Mouse (Mus musculus) MEL (cell line): ENCODE measurements at regions not wholly inside any gene's neighbourhood (a gene's known extent, or its start where the extent isn't known, plus 50 kb on each side); places are given as distances from the start of the nearest gene placed in this dataset.

Experiments used
- DNase-seq: peaks from one replicate; pipeline ENCODE4 v3.0.0; 2011; ENCODE audit warnings: low read depth, low spot score
- H3K27ac ChIP-seq: 2 replicates; pipeline ENCODE4 v1.5.1; 2012; ENCODE audit warnings: low read depth, mild to moderate bottlenecking, control low read depth, low read length, moderate library complexity; ENCODE audit not compliant: control insufficient read depth
- H3K27me3 ChIP-seq, 2 experiments: fragments of 150-350 bp in 1 of 2; sonication (generic) in 1 of 2; 2 replicates each; pipeline ENCODE4 v1.6.1; 2012; ENCODE audit warnings: low read length in 2 of 2, mild to moderate bottlenecking in 2 of 2, improper control_type of control experiment in 1 of 2, moderate library complexity in 1 of 2; ENCODE audit not compliant: insufficient read depth in 2 of 2, control insufficient read depth in 1 of 2
- H3K36me3 ChIP-seq, 2 experiments: 2 replicates each; pipeline ENCODE4 v1.6.1; 2012 to 2014; ENCODE audit warnings: low read length in 2 of 2, improper control_type of control experiment in 1 of 2, inconsistent platforms in 1 of 2, mild to moderate bottlenecking in 1 of 2; ENCODE audit not compliant: insufficient read depth in 2 of 2, control insufficient read depth in 1 of 2
- H3K4me1 ChIP-seq, 2 experiments: fragments of 150-350 bp in 1 of 2; sonication (generic) in 1 of 2; 2 replicates each; pipeline ENCODE4 v1.6.1; 2012; ENCODE audit warnings: low read length in 2 of 2, improper control_type of control experiment in 1 of 2, mild to moderate bottlenecking in 1 of 2; ENCODE audit not compliant: insufficient read depth in 2 of 2, control insufficient read depth in 1 of 2
- H3K4me3 ChIP-seq, 2 experiments: fragments of 150-350 bp in 1 of 2; sonication (generic) in 1 of 2; 2 replicates each; pipeline ENCODE4 v1.5.1; 2012; ENCODE audit warnings: low read depth in 2 of 2, low read length in 2 of 2, mild to moderate bottlenecking in 2 of 2, moderate library complexity in 2 of 2, control low read depth in 1 of 2, improper control_type of control experiment in 1 of 2; ENCODE audit not compliant: control insufficient read depth in 1 of 2, insufficient read depth in 1 of 2
- H3K79me2 ChIP-seq: 2 replicates; pipeline ENCODE4 v1.6.1; 2012; ENCODE audit warnings: mild to moderate bottlenecking, low read length, moderate library complexity; ENCODE audit not compliant: control insufficient read depth, poor library complexity, insufficient read depth
- H3K9ac ChIP-seq: 2 replicates; pipeline ENCODE4 v1.6.1; 2012; ENCODE audit warnings: low read depth, mild to moderate bottlenecking, control low read depth, low read length, moderate library complexity; ENCODE audit not compliant: control insufficient read depth, poor library complexity, severe bottlenecking
- H3K9me3 ChIP-seq: fragments of 150-350 bp; sonication (generic); replicated peaks from 2 replicates; pipeline ENCODE4 v1.6.1; 2012; ENCODE audit warnings: mild to moderate bottlenecking, low read length, improper control_type of control experiment, moderate library complexity; ENCODE audit not compliant: insufficient read depth
- BHLHE40 ChIP-seq: IDR thresholded peaks from 2 replicates; pipeline ENCODE4 v1.6.1; 2012; ENCODE audit warnings: low read depth, mild to moderate bottlenecking, inconsistent platforms, low read length, improper control_type of control experiment, borderline replicate concordance
- CTCF ChIP-seq, 3 experiments: IDR thresholded peaks in 2 of 3; conservative IDR thresholded peaks in 1 of 3; 2 replicates each; pipeline ENCODE4 v1.5.1; 2011 to 2012; ENCODE audit warnings: low read length in 3 of 3, low read depth in 2 of 3, mild to moderate bottlenecking in 2 of 3, improper control_type of control experiment in 1 of 3, inconsistent platforms in 1 of 3, mixed read lengths in 1 of 3, moderate library complexity in 1 of 3; ENCODE audit not compliant: control insufficient read depth in 1 of 3, insufficient read depth in 1 of 3, poor library complexity in 1 of 3, severe bottlenecking in 1 of 3
- ELF1 ChIP-seq: IDR thresholded peaks from 2 replicates; pipeline ENCODE4 v1.6.1; 2014; ENCODE audit warnings: low read depth, mild to moderate bottlenecking, inconsistent platforms, low read length, improper control_type of control experiment, moderate library complexity
- EP300 ChIP-seq, 2 experiments: IDR thresholded peaks; 2 replicates each; pipeline ENCODE4 v1.6.1; 2011; ENCODE audit warnings: improper control_type of control experiment in 2 of 2, low read length in 2 of 2, low read depth in 1 of 2, mild to moderate bottlenecking in 1 of 2
- GABPA ChIP-seq: IDR thresholded peaks from 2 replicates; pipeline ENCODE4 v1.6.1; 2012; ENCODE audit warnings: low read depth, mild to moderate bottlenecking, inconsistent platforms, low read length, improper control_type of control experiment, moderate library complexity
- GATA1 ChIP-seq: IDR thresholded peaks from 2 replicates; pipeline ENCODE4 v1.6.1; 2011; ENCODE audit warnings: low read depth, low read length, improper control_type of control experiment
- KAT2A ChIP-seq: conservative IDR thresholded peaks from 2 replicates; pipeline ENCODE4 v1.6.1; 2012; ENCODE audit warnings: low read depth, low read length, improper control_type of control experiment, inconsistent platforms
- MAZ ChIP-seq: IDR thresholded peaks from 2 replicates; pipeline ENCODE4 v1.6.1; 2012; ENCODE audit warnings: low read depth, mild to moderate bottlenecking, inconsistent platforms, low read length, improper control_type of control experiment
- MEF2A ChIP-seq: IDR thresholded peaks from 2 replicates; pipeline ENCODE4 v1.6.1; 2014; ENCODE audit warnings: low read depth, mild to moderate bottlenecking, inconsistent platforms, low read length, improper control_type of control experiment; ENCODE audit not compliant: poor library complexity, insufficient replicate concordance, severe bottlenecking; ENCODE audit errors: extremely low read depth
- MXI1 ChIP-seq: IDR thresholded peaks from 2 replicates; pipeline ENCODE4 v1.6.1; 2011; ENCODE audit warnings: mild to moderate bottlenecking, low read depth, low read length, improper control_type of control experiment
- MYC ChIP-seq: IDR thresholded peaks from 2 replicates; pipeline ENCODE4 v1.6.1; 2011; ENCODE audit warnings: low read depth, mild to moderate bottlenecking, low read length, improper control_type of control experiment, moderate library complexity
- NELFE ChIP-seq: IDR thresholded peaks from 2 replicates; pipeline ENCODE4 v1.6.1; 2011; ENCODE audit warnings: low read depth, low read length, improper control_type of control experiment
- POLR2A ChIP-seq, 2 experiments: IDR thresholded peaks; 2 replicates each; pipeline ENCODE4 v1.6.1; 2011 to 2012; ENCODE audit warnings: low read length in 2 of 2, mild to moderate bottlenecking in 2 of 2, control low read depth in 1 of 2, improper control_type of control experiment in 1 of 2, low read depth in 1 of 2, moderate library complexity in 1 of 2; ENCODE audit not compliant: control insufficient read depth in 1 of 2, insufficient read depth in 1 of 2, poor library complexity in 1 of 2
- POLR2AphosphoS2 ChIP-seq: IDR thresholded peaks from 2 replicates; pipeline ENCODE4 v1.6.1; 2011; ENCODE audit warnings: low read length, improper control_type of control experiment
- POLR2AphosphoS5 ChIP-seq: IDR thresholded peaks from 2 replicates; pipeline ENCODE4 v1.6.1; 2012; ENCODE audit warnings: low read depth, borderline replicate concordance, mild to moderate bottlenecking, inconsistent platforms, low read length, moderate library complexity, mixed read lengths
- RCOR1 ChIP-seq: IDR thresholded peaks from 2 replicates; pipeline ENCODE4 v1.6.1; 2012; ENCODE audit warnings: low read depth, mild to moderate bottlenecking, inconsistent platforms, low read length, improper control_type of control experiment
- SIN3A ChIP-seq: IDR thresholded peaks from 2 replicates; pipeline ENCODE4 v1.6.1; 2012; ENCODE audit warnings: low read length, improper control_type of control experiment, inconsistent platforms
- SMC3 ChIP-seq: IDR thresholded peaks from 2 replicates; pipeline ENCODE4 v1.6.1; 2011; ENCODE audit warnings: low read depth, low read length, improper control_type of control experiment
- TAL1 ChIP-seq: IDR thresholded peaks from 2 replicates; pipeline ENCODE4 v1.6.1; 2012; ENCODE audit warnings: mild to moderate bottlenecking, inconsistent platforms, low read length, moderate library complexity, mixed read lengths
- TBP ChIP-seq: IDR thresholded peaks from 2 replicates; pipeline ENCODE4 v1.8.0; 2011; ENCODE audit warnings: low read depth, low read length, improper control_type of control experiment
- TCF12 ChIP-seq: IDR thresholded peaks from 2 replicates; pipeline ENCODE4 v1.6.1; 2014; ENCODE audit warnings: low read depth, mild to moderate bottlenecking, inconsistent platforms, low read length, improper control_type of control experiment, moderate library complexity
- UBTF ChIP-seq: IDR thresholded peaks from 2 replicates; pipeline ENCODE4 v1.6.1; 2012; ENCODE audit warnings: low read depth, mild to moderate bottlenecking, inconsistent platforms, low read length, improper control_type of control experiment, moderate library complexity, borderline replicate concordance; ENCODE audit not compliant: insufficient read depth
- USF2 ChIP-seq, 2 experiments: IDR thresholded peaks; 2 replicates each; pipeline ENCODE4 v1.6.1; 2011 to 2012; ENCODE audit warnings: improper control_type of control experiment in 2 of 2, low read length in 2 of 2, borderline replicate concordance in 1 of 2, inconsistent platforms in 1 of 2, low read depth in 1 of 2, mild to moderate bottlenecking in 1 of 2; ENCODE audit not compliant: insufficient read depth in 1 of 2
- ZMIZ1 ChIP-seq: IDR thresholded peaks from 2 replicates; pipeline ENCODE4 v1.6.1; 2012; ENCODE audit warnings: low read depth, mild to moderate bottlenecking, inconsistent platforms, low read length, improper control_type of control experiment, moderate library complexity
- ZNF384 ChIP-seq: IDR thresholded peaks from 2 replicates; pipeline ENCODE4 v1.6.1; 2012; ENCODE audit warnings: low read depth, mild to moderate bottlenecking, inconsistent platforms, low read length, improper control_type of control experiment

DNA sequence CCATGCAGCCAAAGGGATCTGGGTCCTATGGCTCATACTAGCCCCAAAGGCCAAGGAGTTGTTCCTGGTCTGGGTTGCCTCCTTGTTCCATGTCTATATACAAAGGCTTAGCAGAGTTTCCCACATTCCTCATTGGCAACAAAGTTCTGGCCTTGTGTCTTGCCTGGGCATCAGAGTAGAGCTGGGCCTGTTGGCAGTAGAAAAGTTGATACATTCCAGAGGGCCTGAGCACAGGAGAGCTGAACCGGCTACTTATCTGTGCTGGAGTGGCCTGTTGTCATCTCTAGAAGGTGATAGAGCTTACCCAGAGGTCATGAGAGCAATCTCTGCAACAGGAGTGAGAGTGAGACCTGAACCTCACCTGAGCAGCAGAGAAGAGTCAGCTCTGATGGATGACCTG lies 1427.4 kb upstream of the Gje1 start:
- H3K4me3 ChIP-seq = no peak overlapping the region
- H3K36me3 ChIP-seq = no peaks in the 10 kb centered on the region; a peak in 1 of 4 replicates
- H3K9me3 ChIP-seq = no peaks in the 10 kb centered on the region
- H3K4me1 ChIP-seq = peaks cover 0 to 8% of the 10 kb centered on the region in 2 experiments
- no peak overlapping the region for H3K27ac ChIP-seq
- no peak for DNase-seq
- no peak overlapping the region for H3K9ac ChIP-seq
- H3K79me2 ChIP-seq = no peaks in the 10 kb centered on the region
- TF ChIP-seq SIN3A (no peak), TBP (no peak), ZNF384 (no peak), MYC (no peak), MEF2A (no peak), CTCF (IDR thresholded peaks at IDR 0.05 in 2 of 3, conservative IDR thresholded peaks at IDR 0.05 in 1 of 3; ENCODE audit: control insufficient read depth in 1 of 3, insufficient read depth in 1 of 3, low read depth in 2 of 3, low read length in 3 of 3, poor library complexity in 1 of 3, severe bottlenecking in 1 of 3) (no peak), RCOR1 (no peak), POLR2A (IDR thresholded peaks at IDR 0.05; ENCODE audit: control insufficient read depth in 1 of 2, insufficient read depth in 1 of 2, low read depth in 1 of 2, low read length in 2 of 2, poor library complexity in 1 of 2) (no peak), MXI1 (no peak), TCF12 (no peak), EP300 (IDR thresholded peaks at IDR 0.05; ENCODE audit: low read depth in 1 of 2, low read length in 2 of 2) (no peak), GABPA (no peak), NELFE (no peak), MAZ (no peak)
- no peaks in the 10 kb centered on the region for H3K27me3 ChIP-seq

DNA sequence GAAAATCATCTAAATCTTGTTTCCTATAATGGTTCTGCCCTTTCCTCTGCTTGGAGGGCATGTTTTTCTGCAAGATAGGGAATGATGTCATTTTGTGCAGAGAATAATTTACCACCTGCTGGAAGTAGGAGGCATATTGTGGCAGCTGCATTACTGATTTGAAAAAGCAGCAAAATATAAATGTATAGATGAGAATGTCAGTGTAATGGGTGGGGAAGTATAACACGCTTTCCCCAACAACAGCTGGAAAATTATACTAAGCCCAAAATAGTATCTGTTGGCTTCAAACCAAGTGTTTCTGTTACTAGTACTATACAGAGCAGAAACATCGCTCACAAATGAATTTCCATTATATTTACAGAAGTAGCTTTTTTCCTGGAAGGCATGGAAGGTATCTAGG lies 1405.9 kb upstream of the Gje1 start:
- Histone ChIP-seq H3K9me3 (no peaks in the 10 kb centered on the region), H3K27me3 (no peaks in the 10 kb centered on the region), H3K4me3 (no peak overlapping the region), H3K27ac (no peak overlapping the region), H3K4me1 (no peaks in the 10 kb centered on the region), H3K9ac (no peak overlapping the region), H3K36me3 (no peaks in the 10 kb centered on the region), H3K79me2 (no peaks in the 10 kb centered on the region)
- TF ChIP-seq TCF12 = no peak
- no peak for DNase-seq

DNA sequence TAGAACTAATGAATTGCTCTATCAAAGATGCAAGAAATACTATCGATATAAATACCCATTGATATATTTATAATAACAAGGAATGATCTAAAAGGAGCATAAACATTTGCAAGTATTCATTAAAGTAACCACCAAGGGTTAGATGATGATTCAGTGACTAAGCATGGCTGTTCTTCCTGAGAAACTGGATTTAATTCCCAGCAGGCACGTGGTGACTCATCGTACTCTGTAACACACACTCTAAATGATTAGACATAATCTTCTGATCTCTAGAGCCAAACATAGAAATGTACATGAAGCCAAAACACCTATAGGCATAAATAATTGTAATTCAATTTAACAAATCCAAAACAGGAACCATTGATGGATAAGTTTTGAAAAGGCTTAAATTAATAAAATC lies 1370.2 kb upstream of the Gje1 start:
- Histone ChIP-seq H3K4me3 (no peak overlapping the region), H3K36me3 (no peaks in the 10 kb centered on the region), H3K79me2 (no peaks in the 10 kb centered on the region), H3K27me3 (no peaks in the 10 kb centered on the region), H3K9me3 (no peaks in the 10 kb centered on the region), H3K4me1 (no peaks in the 10 kb centered on the region; a peak in 1 of 4 replicates), H3K27ac (no peak overlapping the region), H3K9ac (no peak overlapping the region)
- no peak for DNase-seq
- TF ChIP-seq UBTF (no peak), USF2 (IDR thresholded peaks at IDR 0.05; ENCODE audit: borderline replicate concordance in 1 of 2, insufficient read depth in 1 of 2, low read depth in 1 of 2, low read length in 2 of 2) (no peak), GATA1 (no peak), TAL1 (no peak), SMC3 (no peak), ZNF384 (no peak), BHLHE40 (no peak), POLR2AphosphoS5 (no peak), GABPA (no peak), MEF2A (no peak), ZMIZ1 (no peak), SIN3A (no peak), POLR2AphosphoS2 (no peak), KAT2A (no peak), ELF1 (no peak), POLR2A (IDR thresholded peaks at IDR 0.05; ENCODE audit: control insufficient read depth in 1 of 2, insufficient read depth in 1 of 2, low read depth in 1 of 2, low read length in 2 of 2, poor library complexity in 1 of 2) (no peak), RCOR1 (no peak), TBP (no peak)
